Mouse (Mus musculus): ENCODE results near the gene Olfr735.

Gene Olfr735

DNA sequence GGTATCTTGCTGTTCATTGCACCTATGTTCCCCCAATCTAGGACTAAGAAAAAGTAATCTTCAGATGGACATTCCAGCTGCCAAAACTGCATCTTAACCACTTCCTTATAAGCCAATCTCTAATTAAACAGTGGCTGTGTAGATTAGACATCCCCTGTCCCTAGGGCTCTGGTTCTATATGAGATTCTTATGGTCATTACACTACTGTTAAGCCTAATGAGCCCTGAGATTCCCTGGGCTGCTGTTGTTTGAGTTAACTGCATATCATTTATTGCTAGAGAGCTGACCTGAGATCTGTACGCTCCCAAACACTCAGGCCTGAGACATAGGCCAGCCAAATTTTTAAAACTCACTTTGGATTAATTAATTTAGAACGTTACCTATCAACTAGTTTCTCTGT, at the start of gene Olfr735:
Gene Olfr735, minus strand, starts transcription at position 77 of the 400 bp plus-strand sequence.
- no peak for DNase-seq

DNA sequence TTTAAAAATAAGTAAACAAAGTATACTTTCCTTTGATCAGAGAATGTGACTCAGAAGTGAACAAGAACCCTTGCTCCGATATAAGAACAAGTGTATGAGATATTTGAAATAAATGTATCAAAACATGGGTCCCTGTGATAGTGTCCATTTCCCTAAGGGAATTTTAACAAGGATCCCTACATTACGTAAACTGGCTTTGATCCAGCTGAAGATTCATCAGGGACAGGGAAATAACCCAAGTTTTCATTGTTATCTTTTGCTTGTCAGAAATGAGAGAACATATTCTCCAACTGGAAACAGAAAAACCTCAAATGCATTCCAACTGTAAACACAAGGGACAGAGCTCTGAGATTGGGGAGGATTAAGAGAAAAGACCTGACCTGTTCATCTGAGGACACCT, 32.2 kb upstream of the Olfr735 start, which contains the start of gene Olfr736:
Gene Olfr736, plus strand, starts transcription at position 301 of the 400 bp plus-strand sequence.
- no peak for DNase-seq

GRCm38 (mm10) chr14:50363561-50363960, 14.9 kb upstream of the Olfr735 start:
- DNase-seq, result no peak

GRCm38 (mm10) chr14:50360480-50360879, 11.8 kb upstream of the Olfr735 start:
- no peak for DNase-seq

DNA sequence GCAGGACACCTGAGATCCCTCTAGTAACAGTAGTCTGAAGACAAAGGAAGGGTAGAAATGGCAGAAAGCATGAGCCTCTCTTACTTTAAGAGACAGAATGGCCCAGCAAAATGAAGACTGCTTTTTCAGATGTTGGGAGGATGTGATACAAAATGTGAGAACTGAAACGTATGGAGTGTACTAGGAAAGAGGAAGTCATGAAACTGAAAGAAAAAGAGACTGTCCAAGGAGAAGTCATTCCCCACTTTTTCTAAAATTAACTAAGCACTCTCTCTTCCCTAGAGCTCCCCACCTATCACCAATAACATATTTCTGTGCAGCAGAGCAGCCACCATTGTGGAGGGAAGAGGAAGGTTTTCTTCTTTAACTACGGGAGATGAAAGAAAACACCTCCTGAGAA, 8.9 kb upstream of the Olfr735 start, which contains the start of gene Tlr11:
Gene Tlr11, plus strand, starts transcription at position 322 of the 400 bp plus-strand sequence.
- DNase-seq, result no peak

- no peak for DNase-seq
Measured at GRCm38 (mm10) chr14:50356725-50357124, 8.1 kb upstream of the Olfr735 start.

- DNase-seq, result no peak
Measured at GRCm38 (mm10) chr14:50352438-50352837, 3.8 kb upstream of the Olfr735 start.

- no peak for DNase-seq
Measured at GRCm38 (mm10) chr14:50326661-50327060, 22.0 kb downstream of the Olfr735 start, which contains the start of gene Olfr734. Gene Olfr734 (minus strand): TSS chr14:50326761.

DNA sequence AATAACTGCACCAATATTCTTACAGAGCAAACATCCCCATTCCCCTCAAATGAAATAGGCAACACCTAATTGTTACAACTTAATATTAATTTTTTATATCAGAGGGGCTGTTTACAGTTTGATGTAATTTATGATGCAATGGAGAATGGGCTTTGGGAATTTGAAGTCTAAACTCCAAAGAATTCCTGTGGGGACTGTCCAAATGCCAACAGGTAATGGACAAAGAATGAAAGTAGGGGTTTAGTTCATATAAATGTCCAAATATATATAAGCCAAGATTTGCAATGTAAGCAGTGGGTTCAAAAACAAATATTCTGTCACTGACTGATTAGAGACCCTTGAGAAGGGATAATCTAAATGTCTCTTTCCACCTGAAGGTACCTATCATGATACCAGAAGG, 47.2 kb downstream of the Olfr735 start, which contains the start of gene Olfr733:
Gene Olfr733, minus strand, starts transcription at position 101 of the 400 bp plus-strand sequence.
- no peak for DNase-seq
